Mouse (Mus musculus): ENCODE measurements around the gene Slc38a10. TPM values are rescaled to one million over a fixed set of nuclear protein-coding genes. Genes with fewer than 3 reads are reported as not detected.

Slc38a10 gene
- polyA plus RNA-seq, 1 experiment from 2014 or later: 132 TPM

GRCm38 (mm10) chr11:120134148-120134547 lies 17.0 kb downstream of the Slc38a10 start:
- H3K9ac ChIP-seq (replicated peaks; ENCODE audit: low read length): no peak overlapping the region
- H3K4me2 ChIP-seq (replicated peaks; ENCODE audit: low read depth, low read length): no peak overlapping the region
- peaks cover 16% of the 10 kb centered on the region for H3K4me1 ChIP-seq (ENCODE audit: insufficient read depth, low read length)
- H3K36me3 ChIP-seq (ENCODE audit: insufficient read depth, low read length): peaks cover 23% of the 10 kb centered on the region; the same call in 1 of the 2 replicates
- WGBS: 89% methylated on average over 5 of the region's 5 CpGs
- H3K9me3 ChIP-seq (ENCODE audit: low read length): no peaks in the 10 kb centered on the region
- no peaks in the 10 kb centered on the region for H3K27me3 ChIP-seq (ENCODE audit: insufficient read depth, low read length)
- ATAC-seq (ENCODE audit: low FRiP score, low TSS enrichment): no peak
- H3K4me3 ChIP-seq (ENCODE audit: low read length): no peak overlapping the region
- H3K27ac ChIP-seq (ENCODE audit: low read length): no peak overlapping the region

- Histone ChIP-seq H3K27ac (ENCODE audit: low read length) (no peak overlapping the region), H3K4me1 (ENCODE audit: insufficient read depth, low read length) (no peaks in the 10 kb centered on the region), H3K9ac (replicated peaks; ENCODE audit: low read length) (no peak overlapping the region), H3K36me3 (ENCODE audit: insufficient read depth, low read length) (peaks cover 31% of the 10 kb centered on the region), H3K4me3 (ENCODE audit: low read length) (no peak overlapping the region), H3K9me3 (ENCODE audit: low read length) (no peaks in the 10 kb centered on the region), H3K27me3 (ENCODE audit: insufficient read depth, low read length) (no peaks in the 10 kb centered on the region), H3K4me2 (replicated peaks; ENCODE audit: low read depth, low read length) (no peak overlapping the region)
- 78% methylated on average over 7 of the region's 7 CpGs for WGBS
- ATAC-seq (ENCODE audit: low FRiP score, low TSS enrichment): no peak
Observed at GRCm38 (mm10) chr11:120129281-120129680, 21.9 kb downstream of the Slc38a10 start.

GRCm38 (mm10) chr11:120126845-120127244 lies 24.3 kb downstream of the Slc38a10 start:
- no peak for ATAC-seq (ENCODE audit: low FRiP score, low TSS enrichment)
- WGBS: 93% methylated on average over 2 of the region's 2 CpGs

GRCm38 (mm10) chr11:120122126-120122525 lies 29.0 kb downstream of the Slc38a10 start:
- Histone ChIP-seq H3K36me3 (ENCODE audit: insufficient read depth, low read length) (peaks cover 7% of the 10 kb centered on the region; the same call in 1 of the 2 replicates), H3K27me3 (ENCODE audit: insufficient read depth, low read length) (no peaks in the 10 kb centered on the region), H3K4me2 (replicated peaks; ENCODE audit: low read depth, low read length) (no peak overlapping the region), H3K9me3 (ENCODE audit: low read length) (no peaks in the 10 kb centered on the region), H3K27ac (ENCODE audit: low read length) (no peak overlapping the region), H3K4me3 (ENCODE audit: low read length) (no peak overlapping the region), H3K4me1 (ENCODE audit: insufficient read depth, low read length) (no peaks in the 10 kb centered on the region), H3K9ac (replicated peaks; ENCODE audit: low read length) (no peak overlapping the region)
- no peak for ATAC-seq (ENCODE audit: low FRiP score, low TSS enrichment)
- 68% methylated on average over 12 of the region's 12 CpGs for WGBS

More at GRCm38 (mm10) chr11:120126845-120127244, 24.3 kb downstream of the Slc38a10 start:
- Histone ChIP-seq H3K36me3 (ENCODE audit: insufficient read depth, low read length) (peaks cover 27% of the 10 kb centered on the region), H3K9me3 (ENCODE audit: low read length) (no peaks in the 10 kb centered on the region), H3K4me2 (replicated peaks; ENCODE audit: low read depth, low read length) (no peak overlapping the region), H3K27ac (ENCODE audit: low read length) (no peak overlapping the region), H3K4me1 (ENCODE audit: insufficient read depth, low read length) (no peaks in the 10 kb centered on the region), H3K4me3 (ENCODE audit: low read length) (no peak overlapping the region), H3K9ac (replicated peaks; ENCODE audit: low read length) (no peak overlapping the region), H3K27me3 (ENCODE audit: insufficient read depth, low read length) (no peaks in the 10 kb centered on the region)

- no peak for ATAC-seq (ENCODE audit: low FRiP score, low TSS enrichment)
- H3K9ac ChIP-seq (replicated peaks; ENCODE audit: low read length): no peak overlapping the region
- no peak overlapping the region for H3K4me3 ChIP-seq (ENCODE audit: low read length)
- no peaks in the 10 kb centered on the region for H3K27me3 ChIP-seq (ENCODE audit: insufficient read depth, low read length)
- peaks cover 8% of the 10 kb centered on the region; the same call in 1 of the 2 replicates for H3K36me3 ChIP-seq (ENCODE audit: insufficient read depth, low read length)
- no peaks in the 10 kb centered on the region for H3K4me1 ChIP-seq (ENCODE audit: insufficient read depth, low read length)
- 87% methylated on average over 17 of the region's 17 CpGs for WGBS
- H3K27ac ChIP-seq (ENCODE audit: low read length): no peak overlapping the region
- H3K4me2 ChIP-seq (replicated peaks; ENCODE audit: low read depth, low read length): no peak overlapping the region
- no peaks in the 10 kb centered on the region for H3K9me3 ChIP-seq (ENCODE audit: low read length)
Observed at GRCm38 (mm10) chr11:120120642-120121420, 30.3 kb downstream of the Slc38a10 start.

GRCm38 (mm10) chr11:120119936-120120541 lies 31.1 kb downstream of the Slc38a10 start:
- Histone ChIP-seq H3K4me3 (ENCODE audit: low read length) (no peak overlapping the region), H3K4me2 (replicated peaks; ENCODE audit: low read depth, low read length) (no peak overlapping the region), H3K27me3 (ENCODE audit: insufficient read depth, low read length) (no peaks in the 10 kb centered on the region), H3K27ac (ENCODE audit: low read length) (no peak overlapping the region), H3K9ac (replicated peaks; ENCODE audit: low read length) (no peak overlapping the region), H3K9me3 (ENCODE audit: low read length) (no peaks in the 10 kb centered on the region), H3K4me1 (ENCODE audit: insufficient read depth, low read length) (no peaks in the 10 kb centered on the region), H3K36me3 (ENCODE audit: insufficient read depth, low read length) (peaks cover 14% of the 10 kb centered on the region)
- no peak for ATAC-seq (ENCODE audit: low FRiP score, low TSS enrichment)
- WGBS: 87% methylated on average over 10 of the region's 10 CpGs

GRCm38 (mm10) chr11:120119108-120119507 lies 32.0 kb downstream of the Slc38a10 start:
- Histone ChIP-seq H3K4me3 (ENCODE audit: low read length) (no peak overlapping the region), H3K9ac (replicated peaks; ENCODE audit: low read length) (no peak overlapping the region), H3K27me3 (ENCODE audit: insufficient read depth, low read length) (no peaks in the 10 kb centered on the region), H3K4me2 (replicated peaks; ENCODE audit: low read depth, low read length) (no peak overlapping the region), H3K36me3 (ENCODE audit: insufficient read depth, low read length) (peaks cover 14% of the 10 kb centered on the region), H3K9me3 (ENCODE audit: low read length) (no peaks in the 10 kb centered on the region), H3K27ac (ENCODE audit: low read length) (no peak overlapping the region), H3K4me1 (ENCODE audit: insufficient read depth, low read length) (no peaks in the 10 kb centered on the region)
- WGBS: 91% methylated on average over 7 of the region's 7 CpGs
- no peak for ATAC-seq (ENCODE audit: low FRiP score, low TSS enrichment)

GRCm38 (mm10) chr11:120117626-120118025 lies 33.5 kb downstream of the Slc38a10 start:
- no peak overlapping the region for H3K4me3 ChIP-seq (ENCODE audit: low read length)
- no peak overlapping the region for H3K9ac ChIP-seq (replicated peaks; ENCODE audit: low read length)
- WGBS: 75% methylated on average over 2 of the region's 2 CpGs
- ATAC-seq (ENCODE audit: low FRiP score, low TSS enrichment): no peak
- no peaks in the 10 kb centered on the region for H3K27me3 ChIP-seq (ENCODE audit: insufficient read depth, low read length)
- H3K27ac ChIP-seq (ENCODE audit: low read length): no peak overlapping the region
- no peak overlapping the region for H3K4me2 ChIP-seq (replicated peaks; ENCODE audit: low read depth, low read length)
- H3K36me3 ChIP-seq (ENCODE audit: insufficient read depth, low read length): peaks cover 14% of the 10 kb centered on the region
- no peaks in the 10 kb centered on the region for H3K9me3 ChIP-seq (ENCODE audit: low read length)
- no peaks in the 10 kb centered on the region for H3K4me1 ChIP-seq (ENCODE audit: insufficient read depth, low read length)

GRCm38 (mm10) chr11:120114488-120115215 lies 36.5 kb downstream of the Slc38a10 start:
- Histone ChIP-seq H3K27ac (ENCODE audit: low read length) (no peak overlapping the region), H3K9ac (replicated peaks; ENCODE audit: low read length) (no peak overlapping the region), H3K27me3 (ENCODE audit: insufficient read depth, low read length) (no peaks in the 10 kb centered on the region), H3K36me3 (ENCODE audit: insufficient read depth, low read length) (peaks cover 24% of the 10 kb centered on the region), H3K4me3 (ENCODE audit: low read length) (no peak overlapping the region), H3K4me2 (replicated peaks; ENCODE audit: low read depth, low read length) (no peak overlapping the region), H3K4me1 (ENCODE audit: insufficient read depth, low read length) (peaks cover 3% of the 10 kb centered on the region; the same call in 1 of the 2 replicates), H3K9me3 (ENCODE audit: low read length) (no peaks in the 10 kb centered on the region)
- ATAC-seq (ENCODE audit: low FRiP score, low TSS enrichment): no peak
- 86% methylated on average over 21 of the region's 21 CpGs for WGBS

All from kidney, embryonic 16.5 days (tissue).